Mouse (Mus musculus) brain, embryonic 14.5 days (tissue): ENCODE data around the gene Dlgap1.

Experiments used
- CTCF ChIP-seq: fragments of 200-500 bp; IDR thresholded peaks from 2 replicates; pipeline ENCODE4 v1.5.1; 2012; ENCODE audit warnings: inconsistent platforms, mild to moderate bottlenecking, moderate library complexity, borderline replicate concordance; ENCODE audit not compliant: insufficient read depth, insufficient read length; ENCODE audit errors: extremely low read depth
- POLR2A ChIP-seq: fragments of 200-500 bp; IDR thresholded peaks from 2 replicates; pipeline ENCODE4 v1.6.1; 2012; ENCODE audit warnings: mild to moderate bottlenecking, inconsistent platforms, borderline replicate concordance; ENCODE audit not compliant: poor library complexity, insufficient read depth, insufficient read length, severe bottlenecking; ENCODE audit errors: extremely low read depth

- TF ChIP-seq POLR2A (no peak), CTCF (no peak)
Measured at GRCm38 (mm10) chr17:70307418-70308176, 338.7 kb downstream of the Dlgap1 start.
